Mouse (Mus musculus) ES-Bruce4 (cell line): Measurements from ENCODE around the gene Klrb1.

Source experiments
- CTCF ChIP-seq: IDR thresholded peaks from one replicate; pipeline ENCODE4 v1.8.1; 2011; ENCODE audit warnings: low read depth, low read length
- EP300 ChIP-seq: IDR thresholded peaks from 2 replicates; pipeline ENCODE4 v1.6.1; 2011; ENCODE audit warnings: low read depth, low read length; ENCODE audit not compliant: insufficient read depth
- POLR2A ChIP-seq: IDR thresholded peaks from one replicate; pipeline ENCODE4 v1.8.1; 2011; ENCODE audit warnings: low read length; ENCODE audit not compliant: insufficient read depth

- no peak for TF ChIP-seq EP300
- TF ChIP-seq CTCF: no peak
- TF ChIP-seq POLR2A: no peak
Observed at GRCm38 (mm10) chr6:128732032-128732431, 9.2 kb upstream of the Klrb1 start.
